Mouse (Mus musculus) liver, postnatal 0 days (tissue): ENCODE results near the gene Depp1.

Source experiments
- CTCF ChIP-seq: sonication (generic); IDR thresholded peaks from 2 replicates; pipeline ENCODE4 v1.5.1; 2016; ENCODE audit warnings: antibody characterized with exemption, low read depth
- EP300 ChIP-seq: IDR thresholded peaks from 2 replicates; pipeline ENCODE4 v1.6.1; 2016; ENCODE audit warnings: antibody characterized with exemption, low read depth, mild to moderate bottlenecking

DNA sequence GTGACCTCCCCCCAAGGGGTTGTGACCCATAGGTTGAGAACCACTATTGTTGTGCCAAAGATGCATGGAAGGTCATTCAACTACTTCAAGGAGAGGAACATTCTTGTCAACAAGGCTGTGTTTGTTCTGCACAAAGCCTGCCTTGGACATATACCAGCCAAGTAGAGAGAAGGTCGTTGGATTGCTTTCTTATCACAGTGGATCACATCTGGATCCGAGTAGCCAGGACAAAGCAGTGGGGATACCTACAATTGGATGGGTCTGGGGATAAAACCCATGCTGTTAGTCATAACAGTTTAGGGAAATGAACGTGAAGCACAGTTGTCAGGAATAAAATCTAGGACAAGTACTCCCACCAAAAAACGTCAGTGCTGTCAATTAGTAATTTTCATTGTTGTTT lies 6.5 kb upstream of the Depp1 start:
- TF ChIP-seq EP300 (no peak), CTCF (no peak)
